Mouse (Mus musculus): ENCODE measurements at regions not wholly inside any gene's neighbourhood (a gene's known extent, or its start where the extent isn't known, plus 50 kb on each side); places are given as distances from the start of the nearest gene placed in this dataset.

DNA sequence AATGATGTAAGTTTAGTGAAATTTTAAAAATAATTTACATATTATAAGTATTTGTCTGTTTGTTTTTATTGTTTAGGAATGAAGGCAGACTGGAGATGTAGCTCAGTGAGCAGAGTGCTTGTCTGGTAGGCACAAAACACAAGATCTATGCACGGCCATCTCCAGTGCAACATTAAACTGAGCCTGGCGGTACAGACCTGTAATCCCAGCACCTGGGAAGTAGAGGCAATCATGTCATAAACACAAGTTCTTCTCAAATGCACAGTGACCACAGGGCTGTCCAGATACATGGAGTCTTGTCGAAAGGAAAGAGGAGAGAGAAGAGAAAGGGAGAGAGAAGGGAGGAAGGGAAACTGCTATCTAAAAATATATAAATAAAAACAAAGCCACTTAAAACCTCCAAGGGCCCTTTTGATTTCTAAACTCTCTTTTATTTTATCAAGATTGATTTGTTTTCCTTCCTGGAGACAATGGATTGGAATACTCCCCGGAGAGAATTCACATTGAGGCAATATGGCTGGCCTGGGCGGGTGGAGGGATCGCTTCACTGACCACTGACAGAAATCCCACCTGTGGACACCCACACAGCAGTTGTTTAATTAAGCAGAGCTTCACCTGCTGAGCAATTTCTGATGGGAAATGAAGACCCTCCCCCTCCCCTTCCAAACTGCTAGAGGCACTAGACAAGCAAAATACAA lies 215.6 kb upstream of the Tll1 start:
- DNase-seq (ENCODE audit: low read depth, low spot score), result no peak

DNA sequence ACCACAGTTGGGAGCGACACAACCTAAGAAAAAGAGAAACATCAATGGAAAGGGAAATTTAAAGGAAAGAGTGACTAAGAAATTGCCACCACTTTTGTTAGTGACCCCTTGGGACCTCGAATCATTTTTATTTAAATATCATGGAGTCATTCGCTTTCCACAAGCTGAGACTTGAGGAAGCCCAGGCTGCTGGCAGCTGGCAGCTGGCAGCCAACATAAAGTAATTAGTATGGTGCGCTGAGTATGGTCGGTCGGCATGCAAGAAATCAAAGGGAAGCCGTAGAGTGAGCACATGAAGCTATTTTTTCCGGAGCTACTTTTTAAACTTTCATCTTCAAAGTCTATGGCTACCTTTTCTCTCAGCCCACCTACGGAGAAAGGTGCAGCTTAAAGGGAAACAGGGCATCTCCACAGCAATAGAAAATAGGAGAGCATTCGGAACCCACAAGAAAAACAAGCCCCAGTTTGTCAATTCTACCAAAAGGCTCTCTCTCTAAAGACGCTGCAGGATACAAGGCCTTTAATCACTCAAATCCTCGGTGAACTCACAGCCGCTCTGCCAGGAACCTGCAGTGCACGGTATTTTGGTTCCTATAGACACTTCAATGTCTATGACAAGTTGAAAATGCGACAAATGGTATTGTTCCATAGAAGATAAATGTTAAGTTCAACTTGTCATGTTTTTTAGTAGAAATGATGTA lies 206.6 kb upstream of the Tll1 start:
- no peak for DNase-seq (ENCODE audit: low read depth, low spot score)

DNA sequence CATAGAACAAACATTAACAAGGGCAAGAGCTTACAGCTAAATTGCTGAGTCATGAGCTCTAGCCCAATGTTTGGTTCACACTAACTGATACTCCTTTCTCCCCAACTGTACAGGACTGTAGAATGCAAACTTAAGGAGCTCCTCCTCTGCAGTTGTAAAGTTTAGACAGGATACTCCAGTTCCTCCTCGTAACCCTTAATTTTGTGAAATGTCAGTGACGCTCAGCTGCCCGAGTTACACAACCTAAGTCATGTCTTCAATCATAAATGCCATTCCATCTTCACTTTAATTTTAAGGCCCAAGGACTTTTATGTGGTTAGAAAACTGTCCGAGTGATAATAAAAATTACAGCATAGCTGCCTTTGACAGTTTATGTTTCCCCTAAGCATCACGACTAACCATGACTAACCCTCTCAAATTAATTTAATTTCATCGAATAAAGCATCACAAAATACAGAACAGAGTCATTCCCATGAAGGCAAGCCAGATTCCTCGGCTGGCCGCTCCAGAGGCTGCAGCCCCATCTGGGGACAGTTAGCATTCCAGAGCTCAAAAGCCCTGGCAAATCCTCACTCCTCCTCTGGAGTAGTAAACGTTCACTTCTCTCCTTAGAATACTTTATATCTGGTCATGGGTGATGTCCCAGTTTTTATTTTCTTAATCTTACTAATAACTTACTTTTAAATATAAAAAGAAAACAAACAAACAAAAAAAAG lies 200.9 kb upstream of the Tll1 start:
- no peak for DNase-seq (ENCODE audit: low read depth, low spot score)

DNA sequence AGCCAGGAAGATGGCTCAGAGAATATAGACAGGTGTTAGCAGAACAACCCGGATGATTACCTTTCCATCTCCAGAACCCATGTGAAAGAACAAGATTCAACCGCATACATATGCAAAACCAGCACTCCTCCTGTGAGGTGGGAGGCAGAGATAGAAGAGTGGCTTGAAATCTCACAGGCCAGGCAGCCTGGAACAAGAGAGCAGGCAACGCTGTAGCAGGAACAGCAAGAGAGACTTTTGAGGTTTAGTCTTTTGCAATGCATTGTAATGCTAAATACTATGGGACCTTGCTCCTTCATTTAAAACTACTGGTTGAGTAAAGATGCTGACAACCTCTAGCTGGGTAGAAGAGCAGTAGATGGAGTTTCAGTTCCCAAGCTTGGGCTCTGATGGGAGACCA lies 193.5 kb upstream of the Tll1 start:
- peak; percentile 82 for DNase-seq (ENCODE audit: low read depth, low spot score)

DNA sequence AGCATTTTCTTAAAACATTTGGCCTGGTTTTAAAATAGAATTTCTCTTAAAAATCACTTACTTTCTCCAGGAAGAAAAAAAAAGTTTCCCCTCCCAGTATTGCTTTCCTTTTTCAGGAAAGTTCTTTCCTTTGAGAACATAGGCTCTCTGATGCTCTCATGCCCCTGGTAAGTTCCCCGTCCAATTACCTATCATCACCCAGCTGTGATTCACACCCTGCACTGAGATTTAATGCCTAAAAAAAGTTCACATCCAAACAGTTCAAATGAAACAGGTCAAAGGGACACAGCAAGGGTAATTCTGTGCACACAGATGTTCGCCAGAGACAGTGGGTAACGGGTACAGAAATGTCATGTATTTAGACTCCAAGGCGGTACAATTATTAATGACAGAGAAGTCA lies 191.8 kb upstream of the Tll1 start:
- DNase-seq (ENCODE audit: low read depth, low spot score), result no peak

DNA sequence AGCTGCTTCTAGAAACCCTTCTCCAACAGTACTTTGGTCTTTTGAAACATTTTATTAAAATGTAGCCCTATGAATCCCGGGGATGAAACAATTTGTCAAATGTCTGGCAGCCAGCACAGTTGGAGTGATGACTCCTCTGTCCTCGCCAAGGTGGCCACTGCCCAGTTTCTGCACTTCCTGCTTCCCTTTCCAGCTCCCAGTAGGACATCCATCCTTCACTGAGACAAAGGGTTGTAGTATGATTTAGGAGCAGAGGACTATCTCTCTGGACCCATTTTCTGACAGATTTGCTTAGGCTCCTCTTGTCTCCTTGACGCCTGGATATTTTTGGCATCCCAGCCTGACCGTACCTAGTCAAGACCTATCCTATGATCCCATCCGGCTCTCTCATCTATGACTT lies 189.7 kb upstream of the Tll1 start:
- no peak for DNase-seq (ENCODE audit: low read depth, low spot score)

DNA sequence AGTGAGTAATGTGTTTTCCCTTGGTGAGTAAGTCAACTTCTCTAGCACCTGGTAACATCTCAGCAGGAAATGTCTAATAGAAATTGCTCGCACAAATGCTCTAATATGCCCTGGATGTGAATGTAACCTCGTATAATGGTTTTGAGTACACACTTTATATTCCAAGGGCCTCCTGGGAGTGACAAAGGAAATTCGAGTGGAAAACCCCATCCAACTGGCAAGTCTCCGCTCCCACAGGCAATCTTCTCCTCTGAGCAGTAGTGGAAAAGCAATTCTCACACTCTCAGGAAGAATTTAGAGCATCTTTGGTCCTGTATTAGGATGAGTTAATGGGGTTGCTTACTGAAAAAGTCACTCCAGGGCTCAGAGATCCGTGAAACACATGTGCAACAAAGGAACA lies 183.4 kb upstream of the Tll1 start:
- DNase-seq (ENCODE audit: low read depth, low spot score), result no peak

DNA sequence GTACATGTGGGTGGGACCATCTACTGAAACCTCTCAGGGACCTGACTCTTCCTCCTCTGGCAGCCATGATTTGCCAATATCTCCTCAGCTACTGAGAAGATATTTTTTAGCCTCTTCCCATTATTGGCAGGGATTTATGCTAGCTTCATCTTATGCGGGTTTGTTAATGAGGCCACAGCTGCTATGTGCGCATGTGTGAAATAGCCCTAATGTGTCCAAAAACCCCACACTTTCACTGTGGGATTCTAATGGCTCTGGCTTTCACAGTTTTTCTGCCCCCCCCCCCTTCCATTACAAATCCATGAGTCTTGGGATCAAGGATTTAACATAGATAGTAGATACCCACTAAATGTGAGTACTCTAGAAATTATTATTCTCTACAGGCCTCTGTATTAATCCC lies 182.2 kb upstream of the Tll1 start:
- no peak for DNase-seq (ENCODE audit: low read depth, low spot score)

DNA sequence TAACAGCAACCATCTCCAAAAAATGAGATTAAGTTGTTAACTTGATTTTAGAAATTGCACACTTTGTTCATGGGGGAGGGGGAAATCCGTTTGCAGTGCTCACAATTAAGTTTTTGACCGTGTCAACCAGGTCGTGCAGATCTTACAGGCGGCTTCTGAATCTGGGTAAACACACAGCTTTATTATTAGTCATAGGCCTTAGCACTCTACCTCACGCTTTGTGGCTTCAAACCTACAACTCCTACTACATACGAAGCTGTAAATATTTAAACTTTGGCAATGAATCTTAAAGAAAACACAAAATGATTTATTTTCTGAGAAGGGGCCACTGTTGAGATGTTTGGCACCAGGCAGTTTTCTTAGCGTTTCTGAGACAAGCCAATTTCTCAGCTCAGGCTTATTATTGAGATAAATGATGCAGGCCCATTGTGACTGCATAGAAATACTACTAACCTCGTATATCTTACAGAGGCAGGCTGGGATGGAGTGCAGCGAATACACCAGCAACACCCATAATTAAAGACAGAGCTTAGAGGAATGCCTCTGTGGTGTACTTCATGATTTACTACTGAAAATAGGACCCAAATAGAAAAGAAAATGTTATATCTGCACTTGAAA lies 173.8 kb upstream of the Tll1 start:
- DNase-seq (ENCODE audit: low read depth, low spot score), result no peak

DNA sequence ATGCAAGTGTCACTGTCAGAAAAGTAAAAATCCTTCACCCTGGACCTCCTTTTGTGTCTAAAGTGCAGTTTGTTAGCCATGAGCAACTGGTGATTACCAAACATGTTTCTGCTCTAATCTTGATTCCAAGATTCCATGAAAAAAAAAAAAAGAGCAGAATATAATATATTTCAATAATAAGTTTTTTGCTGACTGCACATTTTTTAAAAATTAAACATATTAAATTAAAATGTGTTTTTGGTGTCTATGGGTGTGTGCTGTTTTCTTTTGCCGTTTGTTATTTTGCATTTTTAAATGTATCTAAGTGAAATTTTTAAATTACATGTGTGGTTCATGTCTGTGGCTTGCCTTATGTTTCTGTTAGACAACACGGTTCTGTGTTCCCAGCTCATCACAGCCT lies 171.8 kb upstream of the Tll1 start:
- DNase-seq (ENCODE audit: low read depth, low spot score), result no peak

DNA sequence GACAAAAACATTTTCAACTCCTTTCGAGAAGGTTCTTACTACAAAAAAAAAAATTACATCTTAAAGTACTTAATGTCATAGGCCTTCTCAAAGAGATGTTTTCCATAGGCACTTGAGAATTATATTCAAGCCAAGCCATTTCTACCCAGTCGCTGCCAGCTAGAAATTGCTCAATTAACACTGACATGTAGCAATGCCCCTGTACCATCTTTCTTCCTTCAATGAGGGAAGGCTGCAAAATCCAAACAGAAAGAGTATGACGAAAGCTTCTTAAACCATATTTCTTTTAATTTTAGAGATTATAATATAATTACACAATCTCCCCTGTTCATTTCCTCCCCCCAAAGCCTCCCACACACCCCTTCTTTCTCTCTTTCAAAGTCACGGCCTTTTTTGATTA lies 169.4 kb upstream of the Tll1 start:
- no peak for DNase-seq (ENCODE audit: low read depth, low spot score)

DNA sequence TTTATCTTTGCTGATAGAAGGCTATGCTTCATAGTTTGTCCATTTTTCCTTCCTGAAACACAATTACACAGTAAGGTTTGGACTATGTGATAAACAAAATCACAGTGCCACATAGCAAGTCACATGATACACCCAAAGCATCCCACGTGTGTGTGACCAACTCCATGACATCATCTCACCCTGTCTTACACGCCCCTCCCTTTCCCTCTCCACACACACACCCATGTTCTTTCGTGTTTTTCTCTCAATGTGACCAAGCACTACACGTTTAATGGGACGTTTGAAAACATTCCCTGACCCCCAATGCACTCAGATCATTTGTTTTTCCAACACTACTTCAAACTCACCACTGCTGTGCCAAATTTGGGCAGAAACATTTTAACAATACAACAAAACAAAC lies 168.9 kb upstream of the Tll1 start:
- DNase-seq (ENCODE audit: low read depth, low spot score), result no peak

DNA sequence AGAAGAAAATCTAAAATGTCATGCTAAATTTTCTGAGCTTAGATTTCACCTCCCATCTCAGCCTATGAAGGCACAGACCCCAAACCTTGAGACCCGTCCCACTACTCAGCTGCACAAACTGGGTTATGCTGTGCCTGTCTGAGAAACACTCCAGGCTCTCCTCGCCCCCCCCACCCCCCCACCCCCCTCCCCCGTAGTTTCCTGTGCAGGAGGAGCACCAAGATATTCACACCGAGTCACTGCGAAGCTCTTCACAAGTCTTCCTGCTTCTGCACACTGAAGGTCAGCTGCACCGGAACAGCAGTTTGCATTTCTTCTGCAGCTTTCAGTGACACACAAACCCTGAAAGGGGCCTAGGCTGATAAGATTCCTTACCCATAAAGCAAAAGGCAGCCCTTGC lies 163.9 kb upstream of the Tll1 start:
- peak; percentile 49 for DNase-seq (ENCODE audit: low read depth, low spot score)

DNA sequence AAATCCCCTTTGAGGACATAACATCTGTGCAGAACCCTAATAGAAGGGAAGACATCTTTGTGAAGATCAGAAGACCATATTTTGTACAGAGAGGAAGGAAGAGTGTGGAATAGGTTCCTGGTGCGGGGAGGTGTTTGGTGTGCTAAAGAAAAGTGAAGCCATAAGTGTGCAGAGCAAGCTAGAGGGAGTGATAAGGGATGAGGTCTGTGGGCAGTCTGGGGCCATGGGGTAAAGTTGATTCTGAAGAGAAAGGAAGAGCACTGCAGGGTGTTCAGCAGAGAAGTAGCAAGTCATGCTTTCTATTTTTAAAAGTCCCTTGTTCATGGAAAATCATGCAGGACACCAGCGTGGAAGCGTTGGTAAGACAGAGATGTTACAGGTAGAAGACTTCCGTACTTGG lies 161.8 kb upstream of the Tll1 start:
- DNase-seq (ENCODE audit: low read depth, low spot score), result no peak

DNA sequence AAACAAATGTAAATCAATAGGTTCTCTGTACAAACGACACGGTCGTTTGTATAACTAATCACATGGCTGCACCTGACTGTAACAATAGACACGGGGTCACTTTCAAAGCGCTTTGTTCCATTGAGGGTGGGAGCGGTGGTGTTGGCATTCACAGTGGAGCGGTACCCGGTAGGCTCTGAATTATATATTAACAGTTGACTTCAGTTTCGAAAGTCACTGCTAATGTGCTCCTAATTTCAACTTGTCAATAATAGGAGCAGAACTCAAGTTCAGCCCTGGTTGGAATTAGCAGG lies 160.8 kb upstream of the Tll1 start:
- no peak for DNase-seq (ENCODE audit: low read depth, low spot score)

DNA sequence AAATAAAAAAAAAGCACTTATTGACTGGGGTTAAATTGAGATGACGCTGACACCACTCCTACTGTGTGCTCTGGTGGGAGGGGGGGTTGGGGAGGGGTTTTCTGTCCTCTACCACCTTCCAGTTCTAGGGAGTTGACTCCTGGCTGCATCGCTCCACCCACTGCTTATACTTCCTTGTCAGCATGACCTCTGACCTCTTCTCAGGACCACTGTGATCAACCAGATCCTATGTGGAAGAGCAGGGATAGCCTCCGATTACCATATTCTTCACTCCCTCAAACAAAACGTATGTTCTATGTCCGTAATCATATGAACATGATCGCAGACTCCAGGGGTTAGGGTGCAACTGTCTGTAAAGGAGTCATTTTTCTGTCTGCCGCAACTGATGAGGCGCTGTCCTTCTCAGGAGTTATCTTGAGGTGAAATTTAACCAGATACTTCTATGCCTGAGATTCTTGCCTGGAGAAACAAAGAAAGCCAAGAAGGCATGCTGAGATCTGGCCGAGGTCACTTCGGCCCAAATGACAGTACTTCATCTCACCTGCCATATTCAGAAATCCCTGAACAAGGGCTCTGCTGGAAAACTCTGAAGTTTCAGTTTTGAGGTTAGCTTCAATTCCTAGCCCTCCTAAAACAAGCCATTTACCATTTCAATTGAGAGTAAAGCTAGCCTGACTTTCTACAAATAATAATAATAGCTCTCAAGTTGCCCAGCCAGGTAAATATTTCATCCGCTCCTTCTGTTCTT lies 160.3 kb upstream of the Tll1 start:
- DNase-seq (ENCODE audit: low read depth, low spot score), result peak; percentile 91

DNA sequence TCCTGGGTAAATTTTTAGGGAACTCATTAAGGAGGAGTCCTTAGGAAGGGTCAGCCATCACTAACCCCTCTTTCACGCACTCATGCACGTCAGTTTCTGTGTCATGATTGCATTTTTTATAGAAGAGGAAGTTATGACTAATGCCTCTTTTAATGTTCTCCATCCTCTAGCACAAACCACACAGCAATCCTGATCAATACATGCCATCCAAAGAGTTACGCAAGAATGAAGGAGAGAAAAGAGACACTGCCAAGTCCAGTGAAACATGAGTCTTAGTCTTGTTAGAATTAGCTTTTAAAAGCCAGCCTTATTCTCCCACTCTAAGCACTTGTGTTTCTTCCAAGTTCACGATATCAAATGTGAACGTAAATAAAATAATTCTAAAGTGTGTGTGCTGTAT lies 151.0 kb upstream of the Tll1 start:
- DNase-seq (ENCODE audit: low read depth, low spot score), result no peak

DNA sequence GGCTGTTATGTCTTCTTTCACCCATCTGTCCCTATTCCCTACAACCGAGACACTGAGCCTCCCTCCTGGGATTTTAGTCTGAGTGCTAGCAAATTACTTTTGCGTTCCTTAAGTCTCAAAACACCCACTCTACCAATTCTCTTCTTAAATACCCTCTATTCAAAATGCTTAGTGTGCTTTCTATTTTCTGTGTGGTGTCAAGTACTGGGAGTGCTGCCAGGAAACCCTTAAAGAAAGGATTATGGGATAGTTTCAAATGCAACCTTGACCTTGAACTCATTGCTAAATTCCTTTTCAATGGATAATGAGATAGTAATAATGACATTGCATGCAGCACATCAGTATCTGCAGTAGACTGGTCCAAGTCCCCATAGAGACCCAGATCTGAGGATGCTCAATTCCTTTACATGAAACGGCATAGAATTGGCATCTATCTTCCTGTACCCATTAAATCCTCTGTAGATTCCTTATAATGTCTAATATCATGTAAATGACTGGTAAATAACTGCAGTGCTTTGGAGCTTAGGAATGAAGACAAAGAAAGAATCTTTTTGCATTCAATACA lies 142.1 kb upstream of the Tll1 start:
- no peak for DNase-seq (ENCODE audit: low read depth, low spot score)

DNA sequence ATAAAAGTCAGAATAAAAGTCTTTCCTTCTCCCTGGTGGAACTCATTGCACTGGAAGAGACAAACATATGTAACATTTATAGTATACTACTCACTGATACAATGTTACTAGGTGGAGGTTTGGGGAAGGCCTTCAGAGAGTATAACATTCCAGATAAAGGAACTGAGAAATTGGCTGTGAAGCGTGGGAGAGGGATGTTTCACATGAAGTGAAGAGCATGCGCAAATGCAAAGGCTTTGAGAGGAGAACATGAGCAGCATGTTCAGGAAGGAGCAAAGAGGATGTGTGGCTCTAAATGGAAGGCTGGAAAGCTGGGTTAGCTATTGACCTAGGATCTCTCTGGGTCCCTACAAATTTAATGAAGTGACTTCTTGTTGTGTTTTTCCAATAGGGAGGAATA lies 141.4 kb upstream of the Tll1 start:
- no peak for DNase-seq (ENCODE audit: low read depth, low spot score)

DNA sequence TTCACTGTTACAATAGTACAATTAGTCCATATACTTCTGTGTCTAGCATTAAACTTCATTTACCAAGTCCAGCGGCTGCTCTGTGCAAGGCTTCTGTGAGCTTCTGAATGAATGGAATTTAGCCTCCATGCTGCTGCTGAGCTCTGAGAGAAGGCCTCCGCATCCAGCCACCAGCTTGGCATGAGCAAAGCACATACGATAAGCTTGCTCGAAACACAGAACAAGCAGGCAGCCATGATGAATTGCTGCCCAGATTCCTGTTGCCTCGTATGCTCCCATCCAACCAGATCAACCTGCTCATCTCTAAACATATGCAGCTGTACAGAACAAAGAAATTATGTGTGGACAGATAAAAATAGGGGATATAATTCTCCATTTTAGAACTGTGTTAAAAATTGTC lies 140.4 kb upstream of the Tll1 start:
- DNase-seq (ENCODE audit: low read depth, low spot score), result no peak

DNA sequence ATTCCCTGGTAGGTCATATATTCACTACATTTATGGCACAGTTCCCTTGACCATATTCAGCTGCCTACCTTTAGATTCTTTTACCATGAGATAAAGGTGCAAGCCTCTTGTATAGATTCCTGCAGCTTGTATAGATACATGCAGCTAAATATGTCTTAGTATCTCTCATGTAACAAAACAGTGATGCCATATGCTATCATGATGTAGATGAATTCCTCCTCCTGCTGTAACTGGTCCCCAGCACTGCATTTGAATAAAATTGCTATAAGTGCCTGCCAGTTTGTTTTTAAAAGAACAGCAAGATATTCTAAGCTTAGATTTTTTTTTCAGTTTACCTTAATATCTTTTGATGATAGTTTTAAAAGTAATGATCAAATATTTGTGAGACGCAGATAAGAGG lies 138.9 kb upstream of the Tll1 start:
- DNase-seq (ENCODE audit: low read depth, low spot score), result no peak

DNA sequence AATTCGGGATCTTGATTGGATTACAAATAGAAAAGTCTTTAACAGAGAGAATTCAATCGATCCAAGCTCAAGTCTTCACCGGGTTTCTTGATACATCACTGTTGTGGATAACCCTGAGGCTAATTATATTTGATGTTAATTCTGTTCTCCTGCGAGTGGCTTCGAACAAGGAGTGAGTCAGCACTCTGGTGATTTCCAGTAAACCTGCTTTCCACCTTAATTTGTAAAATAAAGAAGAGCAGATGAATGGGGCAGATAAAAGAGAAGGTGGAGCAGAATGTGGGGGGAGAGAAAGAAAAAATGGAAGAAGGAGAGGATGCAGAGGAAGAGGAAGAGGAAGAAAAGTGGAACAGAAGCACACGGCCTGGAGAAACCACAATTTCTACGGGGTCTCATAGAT lies 137.5 kb upstream of the Tll1 start:
- DNase-seq (ENCODE audit: low read depth, low spot score), result peak; percentile 55
